Mouse (Mus musculus) hematopoietic stem cell, adult 5-6 weeks (primary cell): ENCODE measurements around the gene Nod1. TPM values are rescaled to one million over a fixed set of nuclear protein-coding genes. Genes with fewer than 3 reads are reported as not detected.
A peak's percentile ranks its signal among the peaks of the same experiment; 100 is the strongest.
"Not testable (repeated sequence)": the region's sequence is repeated elsewhere in the genome, so short reads cannot be mapped to it uniquely, and the experiment has no call there.

Source experiments
- ATAC-seq, 2 experiments: fragments of 125-278 bp in 1 of 2; replicated peaks in 1 of 2; 2 replicates each; pipeline ENCODE4 v1.8.0; 2016 to 2017; ENCODE audit warnings: inconsistent platforms in 2 of 2, mild to moderate bottlenecking in 2 of 2, moderate number of reproducible peaks in 2 of 2, low read depth in 1 of 2, moderate TSS enrichment in 1 of 2; ENCODE audit not compliant: low FRiP score in 2 of 2, poor library complexity in 2 of 2, severe bottlenecking in 2 of 2, insufficient read depth in 1 of 2, low TSS enrichment in 1 of 2
- total RNA-seq: library from RNA; stranded (forward); fragments of 172-1452, 232-1000 nt; gene quantifications from 2 replicates; pipeline ENCODE4 v1.2.3, GENCODE M21; 2017

Nod1 gene
- total RNA-seq, 1 experiment from 2014 or later: 5.8 TPM

DNA sequence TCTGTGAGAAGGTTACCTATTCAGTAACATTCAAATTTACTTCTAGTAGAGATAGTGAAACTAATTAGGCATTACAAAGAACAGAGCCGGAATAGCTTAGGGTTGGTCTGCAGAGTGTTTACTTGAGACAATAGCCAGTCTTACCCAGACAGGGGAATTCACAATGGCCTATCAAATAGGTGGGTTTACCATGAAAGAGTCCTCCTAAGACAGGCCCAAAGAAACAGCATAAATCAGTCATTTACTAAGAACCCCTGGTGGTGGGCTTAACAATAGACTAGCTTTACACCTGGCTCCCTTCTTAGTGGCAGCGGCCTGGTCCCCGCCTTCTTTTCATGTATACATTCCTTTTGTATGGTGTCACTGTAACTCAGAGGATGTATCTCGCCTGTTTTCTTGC, 19.0 kb downstream of the Nod1 start:
- not testable (repeated sequence) for ATAC-seq

DNA sequence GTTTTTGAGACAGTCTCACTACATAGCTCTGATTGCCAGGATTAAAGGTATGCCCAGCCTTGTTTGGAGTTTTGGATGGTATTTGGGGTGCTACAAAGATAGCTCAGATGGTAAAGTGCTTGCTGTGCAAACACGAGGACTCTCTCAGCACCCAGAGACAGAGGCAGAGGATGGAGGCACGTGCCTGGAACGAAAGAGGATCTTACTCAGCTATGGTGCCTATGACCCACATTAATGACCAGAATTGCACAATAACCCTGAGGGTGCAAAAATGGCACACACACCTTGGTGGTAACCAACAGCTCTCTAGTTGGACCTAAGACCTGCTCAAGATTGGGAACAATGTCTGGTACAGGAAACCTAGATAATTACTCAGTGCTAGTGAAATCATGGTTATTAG, 19.9 kb downstream of the Nod1 start:
- ATAC-seq: no peak

DNA sequence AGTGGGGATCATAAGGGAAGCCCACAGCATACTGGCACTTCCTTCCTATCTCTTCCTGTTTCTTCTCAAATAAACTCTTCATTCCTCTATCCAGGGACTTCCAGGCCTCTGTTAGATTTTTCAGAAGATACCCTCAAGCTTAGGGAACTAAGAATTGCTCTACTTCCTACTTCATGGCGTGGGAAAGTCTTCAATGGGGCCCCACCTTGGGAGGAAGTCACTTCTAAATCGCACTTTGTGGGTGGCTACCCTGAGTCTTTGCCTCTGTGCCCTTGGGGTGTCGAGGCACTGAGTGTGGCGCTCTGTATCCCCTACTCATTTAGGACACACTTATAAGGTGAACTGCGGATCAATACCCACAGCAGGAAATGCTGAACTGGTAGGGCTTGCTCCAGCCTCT, 23.7 kb downstream of the Nod1 start:
- peak in 1 of 2 experiments; percentile 55; a peak in 1 of 4 replicates for ATAC-seq

DNA sequence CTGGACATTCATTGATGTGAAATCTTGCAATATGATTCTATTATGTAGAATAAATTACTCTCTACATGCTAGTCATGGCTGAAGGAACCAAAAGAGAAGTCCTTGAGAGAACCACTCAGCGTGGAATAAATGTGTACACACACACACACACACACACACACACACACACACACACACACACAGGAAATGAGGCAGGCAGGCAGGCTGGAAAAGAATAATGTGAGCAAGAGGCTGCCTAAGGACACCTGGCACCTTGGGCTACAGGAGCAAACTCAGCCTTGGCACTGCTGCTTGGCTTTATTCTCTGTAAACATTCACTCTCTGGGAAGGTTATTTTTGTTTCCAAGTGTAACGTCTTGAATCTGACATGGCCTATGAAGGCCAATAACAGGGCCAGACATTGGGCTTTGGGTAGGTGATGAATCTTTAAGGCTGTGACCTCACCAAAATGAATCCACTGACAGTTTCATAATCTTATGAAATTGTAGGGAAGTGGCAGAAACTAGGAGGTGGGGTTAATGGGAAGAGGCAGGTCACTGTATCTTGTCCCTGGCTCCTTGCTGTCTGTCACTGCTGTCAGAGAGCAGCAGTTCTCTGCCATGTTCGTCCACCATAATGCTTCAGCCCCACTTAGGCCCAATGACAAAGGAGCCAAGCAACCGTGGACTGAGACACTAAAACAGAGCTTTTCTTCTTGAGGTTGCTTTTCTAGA, 26.0 kb downstream of the Nod1 start:
- no peak; a peak in 1 of 4 replicates for ATAC-seq

DNA sequence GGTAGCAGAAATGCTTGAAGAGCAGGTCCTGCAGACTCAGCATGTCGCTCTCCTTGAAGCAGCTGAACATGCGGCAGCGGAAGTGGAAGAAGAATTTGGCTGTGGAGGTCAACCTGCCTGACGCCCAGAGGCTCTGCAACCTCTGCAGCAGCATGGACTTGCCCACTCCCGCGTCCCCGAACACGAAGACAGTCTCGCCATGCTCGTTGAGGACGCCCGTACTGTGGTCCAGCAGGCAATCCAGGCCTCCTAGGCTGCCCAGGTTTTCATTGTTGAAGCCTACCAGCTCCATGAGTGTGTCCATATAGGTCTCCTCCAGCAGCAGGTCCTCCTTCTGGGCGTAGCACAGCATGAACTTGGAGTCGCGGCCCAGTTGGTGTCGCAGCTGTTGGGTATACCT, 27.9 kb downstream of the Nod1 start:
- no peak for ATAC-seq

DNA sequence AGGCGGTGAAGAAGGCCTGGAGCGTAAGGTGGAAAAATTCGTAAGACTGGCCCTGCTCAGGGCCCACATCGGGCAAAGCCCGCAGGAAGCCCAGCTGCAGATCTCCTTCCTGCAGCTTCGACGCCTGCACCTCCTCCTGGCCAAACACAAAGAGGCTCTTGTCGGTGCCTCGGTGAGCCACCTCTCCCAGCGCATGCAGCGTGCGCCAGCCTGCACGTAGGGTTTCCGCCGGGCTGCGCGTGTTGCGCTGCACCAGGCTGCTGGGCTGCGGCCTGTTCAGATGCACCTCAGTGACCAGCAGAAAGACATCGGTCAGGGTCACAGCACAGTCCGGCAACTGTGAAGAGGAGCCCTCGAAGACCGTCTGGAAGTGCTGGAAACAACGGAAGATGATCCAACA, 28.7 kb downstream of the Nod1 start:
- no peak for ATAC-seq

DNA sequence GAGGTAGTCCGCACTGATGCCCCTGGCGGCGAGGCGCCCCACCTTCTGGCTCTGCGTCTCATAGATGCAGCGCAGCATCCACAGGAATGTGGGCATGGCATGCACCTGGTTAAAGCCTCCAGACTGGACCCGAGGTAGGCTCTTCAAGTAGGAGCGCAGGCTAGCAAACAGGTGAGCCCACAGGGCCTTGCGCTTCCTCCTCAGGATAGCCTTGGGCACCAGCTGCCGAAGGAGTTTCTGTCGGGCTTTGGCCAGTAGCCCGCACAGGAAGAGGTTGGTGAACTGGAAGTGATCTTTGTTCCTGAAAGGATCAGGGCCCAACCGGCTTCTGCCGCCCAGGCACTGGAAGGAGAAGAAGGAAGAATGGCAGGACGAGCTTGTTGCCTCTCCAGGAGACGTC, 29.1 kb downstream of the Nod1 start:
- ATAC-seq: no peak

DNA sequence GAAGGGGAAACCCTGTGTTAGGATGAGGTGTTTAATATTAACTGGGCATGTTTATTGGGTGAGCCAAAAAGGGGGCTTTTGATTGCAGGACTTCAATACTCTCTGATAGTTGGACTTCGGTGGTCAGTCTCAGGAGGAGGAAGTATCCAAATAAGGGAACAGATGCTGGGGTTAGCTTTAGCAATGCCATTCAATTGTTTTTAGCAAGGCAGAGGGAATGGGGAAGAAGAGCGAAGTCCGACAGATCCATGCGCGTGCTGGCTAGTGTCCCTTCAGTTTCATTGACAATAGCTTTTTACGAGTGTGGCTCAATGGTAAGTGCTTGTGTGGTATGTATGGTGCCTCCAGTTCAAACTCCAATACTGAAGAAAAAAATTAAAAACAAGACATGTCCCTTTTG, 31.3 kb downstream of the Nod1 start:
- no peak for ATAC-seq

DNA sequence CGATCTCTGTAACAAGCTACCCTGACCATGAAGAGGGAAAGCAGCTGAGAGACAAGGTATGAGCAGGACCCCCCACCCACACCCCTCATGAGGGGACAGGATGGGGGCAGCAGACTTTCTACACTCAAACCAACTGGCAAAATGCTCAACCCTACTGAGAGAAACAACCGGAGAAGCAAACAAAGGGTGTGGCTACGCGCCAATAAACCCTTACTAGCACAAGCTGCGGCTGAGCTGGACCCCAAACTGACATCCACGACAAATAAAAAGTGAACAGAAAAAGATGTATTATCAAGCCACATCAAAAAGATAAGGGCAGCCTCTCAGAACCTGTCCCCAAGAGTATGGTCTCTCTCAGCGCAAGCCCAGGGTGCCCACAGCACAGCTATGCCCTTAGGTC, 32.3 kb downstream of the Nod1 start:
- 0 out of 4 replicates have a peak, but pooled peaks of 1 of the 2 experiments have one; percentile 5 for ATAC-seq

DNA sequence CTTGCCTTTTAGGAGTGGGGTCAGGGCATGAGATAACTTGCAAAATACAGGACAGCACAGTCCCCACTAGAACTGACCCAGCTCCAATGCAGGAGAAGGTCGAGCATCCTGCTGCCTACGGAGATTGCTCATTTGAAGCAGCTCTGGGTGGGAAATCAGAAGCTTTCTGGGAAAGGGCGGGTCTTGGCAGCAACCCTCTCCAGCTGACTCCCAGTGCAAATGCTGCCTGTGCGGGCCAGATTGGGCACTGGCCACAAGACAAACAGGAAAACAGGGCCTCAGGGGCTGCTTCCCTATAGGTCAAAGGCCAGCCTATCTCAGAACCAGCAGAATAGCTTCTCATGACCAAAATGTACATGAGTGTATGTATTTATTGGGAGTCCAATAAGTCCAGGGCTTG, 32.8 kb downstream of the Nod1 start:
- peak in 1 of 2 experiments; percentile 18; a peak in 1 of 4 replicates for ATAC-seq

DNA sequence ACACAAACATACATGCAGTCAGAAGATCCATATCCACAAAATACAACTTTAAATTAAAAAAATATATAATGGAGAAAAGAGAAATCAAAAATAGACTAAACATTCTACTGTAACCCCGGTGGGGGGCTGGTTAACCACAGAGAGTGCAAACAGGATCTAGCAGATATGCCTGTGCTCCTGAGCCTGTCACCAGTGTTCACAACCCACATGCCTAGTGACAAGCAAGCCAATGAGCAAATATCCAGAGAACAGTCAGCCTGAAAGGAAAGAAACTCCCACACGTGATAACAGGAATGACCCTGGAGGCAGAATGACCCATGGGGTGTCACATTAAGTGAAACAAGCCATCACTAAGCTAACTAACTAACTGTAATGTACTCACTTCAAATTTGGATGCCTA, 35.9 kb downstream of the Nod1 start:
- ATAC-seq: peak in 1 of 2 experiments; percentile 43; a peak in 1 of 4 replicates

DNA sequence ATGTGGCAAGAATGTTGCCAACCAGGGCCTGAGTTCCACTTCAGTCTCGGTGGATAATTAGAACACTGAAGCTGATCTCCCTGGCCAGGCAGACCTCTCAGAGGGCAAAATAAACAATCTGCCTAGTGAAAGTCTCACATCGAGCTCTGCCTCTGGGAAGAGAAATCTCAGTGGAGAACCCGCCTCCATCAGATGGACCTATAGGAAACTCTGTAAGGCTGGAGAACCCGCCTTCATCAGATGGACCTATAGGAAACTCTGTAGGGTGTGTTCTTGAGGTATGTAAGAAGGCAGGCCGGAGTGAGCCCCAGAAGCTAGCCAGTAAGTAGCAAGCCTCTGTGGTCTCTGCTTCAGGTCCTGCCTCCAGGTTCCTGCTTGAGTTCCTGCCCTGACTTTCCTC, 37.5 kb downstream of the Nod1 start:
- ATAC-seq: no peak

DNA sequence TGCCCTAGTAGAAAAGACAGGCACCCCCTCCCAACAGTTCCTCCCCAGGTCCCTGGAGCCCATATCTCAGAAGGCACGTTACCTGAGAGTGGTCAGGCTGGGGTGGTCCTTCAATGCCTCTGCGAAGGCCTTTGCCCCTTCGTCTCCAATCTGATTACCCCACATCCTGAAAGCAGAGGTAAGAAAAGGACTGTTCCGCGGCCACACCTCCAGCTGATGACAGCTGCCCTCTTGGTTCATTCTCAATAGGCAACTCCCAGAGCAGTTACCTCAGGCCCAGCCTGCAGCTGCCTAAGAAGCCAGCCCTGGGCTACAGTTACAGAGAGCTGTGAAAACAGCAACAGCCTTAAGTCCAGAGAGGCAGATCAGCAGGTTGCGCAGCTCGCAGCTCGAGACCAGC, 38.1 kb downstream of the Nod1 start:
- ATAC-seq: peak in 1 of 2 experiments; percentile 39; a peak in 1 of 4 replicates

DNA sequence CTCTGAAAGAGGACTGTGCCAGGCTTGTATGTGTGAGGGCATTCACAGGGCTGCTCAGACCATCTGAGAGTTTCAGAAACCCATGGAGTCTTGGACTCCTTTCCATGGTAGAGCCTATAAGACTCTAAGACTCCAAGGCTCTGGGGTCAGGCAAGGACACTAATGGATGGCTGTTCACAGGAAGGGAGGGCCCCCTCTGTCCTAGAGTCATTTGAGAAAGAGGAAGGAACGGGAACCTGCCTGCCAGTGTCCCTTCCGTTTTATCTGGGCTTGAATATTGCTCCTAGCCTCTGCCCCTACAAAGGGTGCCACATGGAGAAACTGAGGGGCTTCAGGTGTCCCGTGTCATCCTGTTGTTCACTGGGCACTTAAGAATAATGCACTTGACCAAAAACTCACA, 38.5 kb downstream of the Nod1 start:
- peak; percentile 61 to 71; a peak in 3 of 4 replicates for ATAC-seq

DNA sequence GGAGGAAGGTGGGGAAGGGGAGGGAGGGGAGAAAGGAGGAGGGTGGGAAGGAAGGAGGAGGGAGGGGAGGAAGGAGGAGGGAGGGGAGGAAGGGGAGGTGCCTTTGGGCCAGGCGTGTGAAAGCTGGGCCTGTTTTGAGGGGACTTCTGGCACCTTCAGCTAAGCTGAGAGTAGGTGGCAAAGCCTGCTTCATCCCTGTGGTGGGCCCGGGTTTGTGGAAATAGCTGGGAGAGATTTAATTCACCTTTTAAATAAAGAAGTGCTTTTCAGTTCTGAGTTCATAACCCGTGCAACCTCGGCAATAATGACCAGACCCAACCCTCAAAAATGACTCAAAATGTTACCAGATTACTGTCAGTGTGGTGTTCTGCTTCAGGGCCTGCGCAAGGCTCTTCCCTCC, 39.2 kb downstream of the Nod1 start:
- no peak for ATAC-seq

DNA sequence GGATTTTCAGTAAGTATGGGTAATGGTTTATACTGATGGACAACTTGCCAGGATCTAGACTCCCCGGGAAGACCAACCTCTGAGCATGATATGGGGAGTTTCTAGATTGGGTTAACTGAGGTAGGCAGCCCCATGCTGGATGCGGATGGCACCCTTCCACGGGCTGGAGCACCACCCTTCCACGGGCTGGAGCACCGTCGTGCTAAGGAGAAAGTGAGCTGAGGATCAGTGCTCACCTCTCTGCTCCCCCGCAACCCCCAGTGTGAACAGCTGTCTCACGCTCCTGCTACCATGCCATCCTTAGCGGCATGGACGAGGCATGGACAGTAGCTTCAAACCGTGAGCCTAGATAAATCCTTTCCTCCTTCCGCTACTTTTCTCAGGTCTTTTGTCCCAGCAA, 39.9 kb downstream of the Nod1 start:
- no peak for ATAC-seq

DNA sequence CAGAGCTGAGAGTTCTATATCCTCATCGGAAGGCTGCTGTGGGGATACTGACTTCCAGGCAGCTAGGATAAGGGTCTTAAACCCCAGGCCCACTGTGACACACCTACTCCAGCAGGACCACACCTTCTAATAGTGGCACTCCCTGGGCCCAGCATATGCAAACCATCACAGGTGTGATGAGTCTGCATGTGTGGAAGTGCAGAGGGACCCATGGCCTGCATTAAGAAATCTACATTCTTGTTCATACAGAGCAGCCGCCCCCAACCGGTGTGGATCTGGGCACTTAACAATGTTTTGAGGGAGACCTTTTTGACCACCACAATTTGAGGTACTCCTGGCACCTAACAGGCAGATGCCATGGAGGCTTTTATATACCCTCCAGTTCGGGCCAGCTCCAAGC, 40.8 kb downstream of the Nod1 start:
- ATAC-seq: no peak

DNA sequence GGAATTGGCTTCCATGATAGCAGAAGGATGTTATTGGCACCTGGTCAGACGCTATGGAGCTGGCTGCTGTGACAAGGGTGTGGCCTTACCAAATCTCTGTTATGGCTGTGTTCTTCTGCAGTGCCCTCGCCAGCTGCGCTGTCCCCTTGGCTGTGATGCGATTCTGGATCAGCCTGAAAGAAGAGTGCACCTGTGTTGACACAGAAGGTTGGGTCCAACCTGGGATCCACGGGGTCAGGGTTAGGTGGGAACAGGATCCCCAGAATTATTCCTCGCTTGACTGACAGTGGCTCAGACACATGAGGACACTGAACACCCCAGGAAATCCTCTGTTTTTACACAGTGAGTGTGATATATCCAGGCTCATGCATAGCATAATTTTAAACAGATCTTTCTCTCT, 44.5 kb downstream of the Nod1 start:
- ATAC-seq: no peak

DNA sequence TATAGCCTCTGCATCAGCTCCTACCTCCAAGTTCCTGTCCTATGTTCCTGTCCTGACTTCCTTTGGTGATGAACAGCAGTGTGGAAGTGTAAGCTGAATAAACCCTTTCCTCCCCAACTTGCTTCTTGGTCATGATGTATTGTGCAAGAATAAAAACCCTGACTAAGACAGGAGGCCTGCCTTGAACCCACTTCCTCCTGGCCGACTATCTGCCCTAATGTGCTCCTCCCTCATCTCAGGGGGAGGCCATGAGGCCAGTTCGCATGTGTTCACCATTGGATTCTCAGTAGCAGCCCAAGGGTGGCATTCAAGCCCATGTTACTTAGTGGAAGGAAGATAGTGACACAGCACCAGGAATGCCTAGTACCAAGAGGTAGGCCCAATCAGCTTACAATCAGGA, 45.5 kb downstream of the Nod1 start:
- ATAC-seq: no peak
